Mouse (Mus musculus): ENCODE measurements around the gene Ovca2. TPM values are rescaled to one million over a fixed set of nuclear protein-coding genes. Genes with fewer than 3 reads are reported as not detected.
A peak's percentile ranks its signal among the peaks of the same experiment; 100 is the strongest.

Gene Ovca2
- polyA plus RNA-seq, 1 experiment from 2014 or later, result 14.4 TPM

- Histone ChIP-seq H3K9me3 (ENCODE audit: control insufficient read depth, low read length) (no peaks in the 10 kb centered on the region), H3K27me3 (replicated peaks; ENCODE audit: control insufficient read depth, insufficient read depth, low read length) (no peaks in the 10 kb centered on the region), H3K4me3 (ENCODE audit: low read length) (no peak overlapping the region), H3K27ac (ENCODE audit: low read depth, low read length) (no peak overlapping the region), H3K4me2 (ENCODE audit: low read length) (no peak overlapping the region), H3K9ac (ENCODE audit: low read depth, low read length) (no peak overlapping the region), H3K4me1 (ENCODE audit: control insufficient read depth, insufficient read depth, low read depth, low read length) (peaks cover 29% of the 10 kb centered on the region), H3K36me3 (ENCODE audit: control insufficient read depth, insufficient read depth, low read length) (no peaks in the 10 kb centered on the region)
- peak; percentile 84 for ATAC-seq
- WGBS, result 48% methylated on average over 5 of the region's 5 CpGs
These were observed 46.4 kb downstream of the Ovca2 start for GRCm38 (mm10) chr11:75132278-75132677.

- peaks cover 29% of the 10 kb centered on the region for H3K4me1 ChIP-seq (ENCODE audit: control insufficient read depth, insufficient read depth, low read depth, low read length)
- no peak overlapping the region for H3K9ac ChIP-seq (ENCODE audit: low read depth, low read length)
- no peak for ATAC-seq
- no peaks in the 10 kb centered on the region for H3K36me3 ChIP-seq (ENCODE audit: control insufficient read depth, insufficient read depth, low read length)
- no peaks in the 10 kb centered on the region for H3K9me3 ChIP-seq (ENCODE audit: control insufficient read depth, low read length)
- WGBS, result 85% methylated on average over 4 of the region's 4 CpGs
- no peak overlapping the region for H3K4me2 ChIP-seq (ENCODE audit: low read length)
- no peak overlapping the region for H3K4me3 ChIP-seq (ENCODE audit: low read length)
- H3K27me3 ChIP-seq (replicated peaks; ENCODE audit: control insufficient read depth, insufficient read depth, low read length), result no peaks in the 10 kb centered on the region
- no peak overlapping the region for H3K27ac ChIP-seq (ENCODE audit: low read depth, low read length)
These were observed 47.3 kb downstream of the Ovca2 start for GRCm38 (mm10) chr11:75131300-75131699.

GRCm38 (mm10) chr11:75129481-75129880 lies 49.2 kb downstream of the Ovca2 start:
- Histone ChIP-seq H3K4me3 (ENCODE audit: low read length) (no peak overlapping the region), H3K27ac (ENCODE audit: low read depth, low read length) (no peak overlapping the region), H3K4me1 (ENCODE audit: control insufficient read depth, insufficient read depth, low read depth, low read length) (peaks cover 20% of the 10 kb centered on the region), H3K36me3 (ENCODE audit: control insufficient read depth, insufficient read depth, low read length) (no peaks in the 10 kb centered on the region), H3K9ac (ENCODE audit: low read depth, low read length) (no peak overlapping the region), H3K27me3 (replicated peaks; ENCODE audit: control insufficient read depth, insufficient read depth, low read length) (no peaks in the 10 kb centered on the region), H3K4me2 (ENCODE audit: low read length) (no peak overlapping the region), H3K9me3 (ENCODE audit: control insufficient read depth, low read length) (no peaks in the 10 kb centered on the region)
- ATAC-seq, result no peak
- WGBS, result 98% methylated on average over 6 of the region's 6 CpGs

GRCm38 (mm10) chr11:75126384-75126783 lies 52.3 kb downstream of the Ovca2 start:
- no peaks in the 10 kb centered on the region for H3K27me3 ChIP-seq (replicated peaks; ENCODE audit: control insufficient read depth, insufficient read depth, low read length)
- H3K36me3 ChIP-seq (ENCODE audit: control insufficient read depth, insufficient read depth, low read length), result no peaks in the 10 kb centered on the region
- ATAC-seq, result no peak
- no peak overlapping the region for H3K9ac ChIP-seq (ENCODE audit: low read depth, low read length)
- H3K27ac ChIP-seq (ENCODE audit: low read depth, low read length), result no peak overlapping the region
- no peak overlapping the region for H3K4me3 ChIP-seq (ENCODE audit: low read length)
- H3K4me2 ChIP-seq (ENCODE audit: low read length), result no peak overlapping the region
- no peaks in the 10 kb centered on the region for H3K9me3 ChIP-seq (ENCODE audit: control insufficient read depth, low read length)
- 98% methylated on average over 3 of the region's 3 CpGs for WGBS
- H3K4me1 ChIP-seq (ENCODE audit: control insufficient read depth, insufficient read depth, low read depth, low read length), result no peaks in the 10 kb centered on the region

MicroRNAs encoded within 50 kb of the gene (microRNA counts, 519-probe panel; counts per million panel counts)
- 3,085 counts per million, percentile 82 among the panel's probes with 10 or more counts for microRNA mmu-miR-132
- microRNA mmu-miR-212, result 1,533 counts per million, percentile 14 among the panel's probes with 10 or more counts

Small RNA genes lying within 50 kb of the gene (microRNA-seq; reads per million reads assigned to microRNA genes)
- gene Mir132 (1,336 reads per million, percentile 80 among the genes with 10 or more reads in this experiment), gene Mir212 (73.3 reads per million, percentile 45 among the genes with 10 or more reads in this experiment)

Other genes starting within 250 kb of the Ovca2 start
- 1.9 and 2.2 TPM in 2 replicates for gene Hic1, start 9.3 kb downstream of the Ovca2 start, polyA plus RNA-seq (2015; fragmentation: Nextera tagmentation; extraction: Ambion mirVana)
- 15.4 and 15.7 TPM in 2 replicates for gene Dph1, start 12.4 kb upstream of the Ovca2 start, polyA plus RNA-seq (2015; fragmentation: Nextera tagmentation; extraction: Ambion mirVana)
- gene Rtn4rl1, start 14.9 kb upstream of the Ovca2 start, polyA plus RNA-seq (2015; fragmentation: Nextera tagmentation; extraction: Ambion mirVana), result 10.6 and 10.7 TPM in 2 replicates
- 50.8 and 69.0 TPM in 2 replicates for gene Rpa1, start 169.5 kb upstream of the Ovca2 start, polyA plus RNA-seq (2015; fragmentation: Nextera tagmentation; extraction: Ambion mirVana)
- 17.5 and 18.8 TPM in 2 replicates for gene Smyd4, start 169.6 kb upstream of the Ovca2 start, polyA plus RNA-seq (2015; fragmentation: Nextera tagmentation; extraction: Ambion mirVana)
- gene Serpinf1, start 243.9 kb upstream of the Ovca2 start, polyA plus RNA-seq (2015; fragmentation: Nextera tagmentation; extraction: Ambion mirVana), result 45.4 and 53.2 TPM in 2 replicates